Mouse (Mus musculus) Patski (cell line): ENCODE data around the gene Asic3. TPM values are rescaled to one million over a fixed set of nuclear protein-coding genes. Genes with fewer than 3 reads are reported as not detected.

Experiments
- ATAC-seq: fragments of 100-300 bp; one replicate; pipeline ENCODE4 v1.8.0; 2021
- CTCF ChIA-PET: fragments of 350-600 bp; sonication (Branson Sonifier 250); formaldehyde crosslinking; loops from one replicate; lab custom pipeline; 2022; ENCODE audit warnings: inconsistent platforms; lab: Charles Lee
- POLR2A ChIA-PET: fragments of 350-600 bp; sonication (Branson Sonifier 250); formaldehyde crosslinking; loops from one replicate; lab custom pipeline; 2022; ENCODE audit warnings: antibody characterized with exemption, inconsistent platforms; lab: Charles Lee
- DNase-seq: peaks from one replicate; pipeline ENCODE4 v3.0.0-alpha.2; 2011; ENCODE audit warnings: low read depth, low spot score
- H3K27me3 ChIP-seq: fragments of 371-371 bp; one replicate; pipeline ENCODE4 v1.5.1; 2021
- CTCF ChIP-seq: fragments of 100-300 bp; IDR thresholded peaks from one replicate; pipeline ENCODE4 v1.5.1; 2021
- in situ Hi-C: fragments of 300-500 bp; cut with MboI; formaldehyde crosslinking; loops from 3 replicates; pipeline ENCODE4 v1.11.1; 2018; ENCODE audit warnings: low pct_unique_long_range_greater_than_20kb, mixed read lengths
- polyA plus RNA-seq: library from polyadenylated mRNA; unstranded; gene quantifications from one replicate; pipeline ENCODE4 v1.2.3, GENCODE M21; 2021

Gene Asic3
- polyA plus RNA-seq, 1 experiment from 2014 or later, result 2.6 TPM

GRCm38 (mm10) chr5:24399686-24400085, 13.5 kb upstream of the Asic3 start:
- ChIA-PET POLR2A (no interaction called here), CTCF (interaction anchor here (1.2 to 9.7 kb wide), 5 partner anchors 12 to 111 kb away, joined by 3 to 222 read pairs (median 3); partner anchors contain the start of gene Asic3)
- no peak for TF ChIP-seq CTCF
- DNase-seq, result no peak
- H3K27me3 ChIP-seq, result no peaks in the 10 kb centered on the region
- in situ Hi-C loops, result loop anchor here (5.0 kb wide), 2 partner anchors 38 to 73 kb away; no protein-coding TSS in a partner anchor
- no peak for ATAC-seq

- CTCF ChIA-PET, result interaction anchor here (0.7 to 9.7 kb wide), 5 partner anchors 12 to 110 kb away, joined by 3 to 222 read pairs (median 3); partner anchors contain the start of gene Asic3
- DNase-seq (no peak), ATAC-seq (no peak)
- no peak for TF ChIP-seq CTCF
- in situ Hi-C loops, result no loop called here
- POLR2A ChIA-PET, result interaction anchor here (0.6 to 1.9 kb wide), 2 partner anchors 27 to 44 kb away, joined by 3 to 5 read pairs; partner anchors contain the start of gene Fastk
- no peaks in the 10 kb centered on the region for H3K27me3 ChIP-seq
Observed at GRCm38 (mm10) chr5:24400362-24400761, 12.8 kb upstream of the Asic3 start.

- in situ Hi-C loops, result no loop called here
Observed at GRCm38 (mm10) chr5:24400911-24401605, 12.1 kb upstream of the Asic3 start.

GRCm38 (mm10) chr5:24401969-24402368, 11.2 kb upstream of the Asic3 start:
- no peak for ATAC-seq
- H3K27me3 ChIP-seq, result no peaks in the 10 kb centered on the region
- in situ Hi-C loops, result no loop called here
- CTCF ChIA-PET, result no interaction called here
- no peak for TF ChIP-seq CTCF
- POLR2A ChIA-PET, result interaction anchor here (1.9 kb wide), 1 partner anchor 25 kb away, joined by 5 read pairs; no protein-coding TSS in a partner anchor
- DNase-seq, result no peak

More at GRCm38 (mm10) chr5:24400911-24401605, 12.1 kb upstream of the Asic3 start:
- DNase-seq, result no peak
- no peaks in the 10 kb centered on the region for H3K27me3 ChIP-seq
- ChIA-PET CTCF (interaction anchor here (0.7 to 9.7 kb wide), 3 partner anchors 11 to 70 kb away, joined by 3 to 222 read pairs (median 5); partner anchors contain the start of gene Asic3), POLR2A (interaction anchor here (0.6 to 1.9 kb wide), 2 partner anchors 26 to 44 kb away, joined by 3 to 5 read pairs; partner anchors contain the start of gene Fastk)
- no peak for ATAC-seq
- TF ChIP-seq CTCF, result no peak

GRCm38 (mm10) chr5:24404594-24405360, 8.4 kb upstream of the Asic3 start:
- ChIA-PET POLR2A (interaction anchor here (1.0 to 3.6 kb wide), 6 partner anchors 11 to 48 kb away, joined by 3 to 11 read pairs (median 4); partner anchors contain the start of genes Abcb8, Agap3 and Fastk), CTCF (interaction anchor here (0.8 to 18.6 kb wide), 6 partner anchors 8 to 66 kb away, joined by 3 to 222 read pairs (median 6); partner anchors contain the start of genes Abcb8 and Atg9b)
- H3K27me3 ChIP-seq, result no peaks in the 10 kb centered on the region
- no peak for TF ChIP-seq CTCF
- in situ Hi-C loops, result no loop called here
- peak; percentile 80 for ATAC-seq
- DNase-seq, result peak; percentile 99

GRCm38 (mm10) chr5:24405389-24405876, 7.8 kb upstream of the Asic3 start:
- ChIA-PET POLR2A (interaction anchor here (1.2 to 3.6 kb wide), 5 partner anchors 10 to 47 kb away, joined by 3 to 11 read pairs (median 4); partner anchors contain the start of genes Abcb8, Agap3, Cdk5 and Slc4a2), CTCF (interaction anchor here (1.0 to 18.6 kb wide), 4 partner anchors 9 to 19 kb away, joined by 3 to 222 read pairs (median 10); partner anchors contain the start of genes Abcb8 and Atg9b)
- DNase-seq (no peak), ATAC-seq (peak; percentile 20)
- no peak for TF ChIP-seq CTCF
- H3K27me3 ChIP-seq, result no peaks in the 10 kb centered on the region
- in situ Hi-C loops, result no loop called here

GRCm38 (mm10) chr5:24408651-24409050, 4.5 kb upstream of the Asic3 start:
- CTCF ChIA-PET, result interaction anchor here (1.2 to 18.6 kb wide), 6 partner anchors 8 to 75 kb away, joined by 3 to 222 read pairs (median 4); partner anchors contain the start of genes Abcb8, Atg9b, Cdk5 and Fastk
- POLR2A ChIA-PET, result interaction anchor here (1.1 to 3.4 kb wide), 3 partner anchors 11 to 984 kb away, joined by 3 to 27 read pairs (median 4); partner anchors contain the start of genes Cdk5 and Slc4a2
- DNase-seq (no peak), ATAC-seq (no peak)
- in situ Hi-C loops, result no loop called here
- H3K27me3 ChIP-seq, result no peaks in the 10 kb centered on the region
- no peak for TF ChIP-seq CTCF

GRCm38 (mm10) chr5:24409466-24409865, 3.7 kb upstream of the Asic3 start:
- no peak for ATAC-seq
- ChIA-PET POLR2A (interaction anchor here (0.8 to 3.4 kb wide), 4 partner anchors 12 to 985 kb away, joined by 3 to 27 read pairs (median 4); partner anchors contain the start of genes Cdk5 and Slc4a2), CTCF (interaction anchor here (1.2 to 18.6 kb wide), 3 partner anchors 13 to 35 kb away, joined by 4 to 222 read pairs (median 6); partner anchors contain the start of genes Abcb8, Atg9b, Cdk5 and Fastk)
- DNase-seq, result no peak
- in situ Hi-C loops, result no loop called here
- TF ChIP-seq CTCF, result no peak
- no peaks in the 10 kb centered on the region for H3K27me3 ChIP-seq

- in situ Hi-C loops, result no loop called here
- CTCF ChIA-PET, result interaction anchor here (1.1 to 18.6 kb wide), 2 partner anchors 8 to 15 kb away, joined by 4 to 222 read pairs; partner anchors contain the start of genes Abcb8 and Atg9b
- POLR2A ChIA-PET, result interaction anchor here (0.9 to 3.1 kb wide), 3 partner anchors 12 to 27 kb away, joined by 3 to 14 read pairs (median 3); partner anchors contain the start of genes Cdk5 and Slc4a2
- DNase-seq (no peak), ATAC-seq (no peak)
- no peaks in the 10 kb centered on the region for H3K27me3 ChIP-seq
- TF ChIP-seq CTCF, result no peak
Observed at GRCm38 (mm10) chr5:24412063-24412462, 1.1 kb upstream of the Asic3 start.
